Mouse (Mus musculus) large intestine, adult 2 months (tissue): ENCODE measurements at regions not wholly inside any gene's neighbourhood (a gene's known extent, or its start where the extent isn't known, plus 50 kb on each side); places are given as distances from the start of the nearest gene placed in this dataset.

Source experiments
- DNase-seq: peaks from one replicate; pipeline ENCODE4 v3.0.0-alpha.2; 2012; ENCODE audit warnings: low read depth, low spot score
- WGBS: fragments of 180-500 bp; shearing (Covaris S2); methylation state at CpG from one replicate; pipeline ENCODE4 v1.1.7; 2018; 5-methylcytosine and 5-hydroxymethylcytosine counted together

DNA sequence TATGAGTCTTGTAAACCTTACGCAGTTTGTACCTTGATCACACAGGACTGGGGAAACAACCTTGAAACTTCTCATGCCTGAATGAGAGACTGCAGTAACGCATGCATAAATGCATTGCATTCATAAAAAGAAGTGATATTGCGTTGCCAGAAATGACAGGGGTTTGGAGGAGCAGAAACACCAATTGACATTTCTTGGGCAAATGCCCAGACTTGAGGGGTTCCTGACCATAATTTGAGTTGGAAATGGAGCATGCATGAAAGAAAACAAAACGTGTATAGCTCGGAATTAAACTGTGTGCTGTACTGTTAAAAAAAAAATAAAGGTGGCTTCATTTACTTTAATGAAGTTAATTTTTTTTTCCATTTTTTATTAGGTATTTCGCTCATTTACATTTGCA, 122.4 kb upstream of the Rmdn2 start:
- DNase-seq: no peak
- WGBS: 76% methylated on average over 6 of the region's 6 CpGs

DNA sequence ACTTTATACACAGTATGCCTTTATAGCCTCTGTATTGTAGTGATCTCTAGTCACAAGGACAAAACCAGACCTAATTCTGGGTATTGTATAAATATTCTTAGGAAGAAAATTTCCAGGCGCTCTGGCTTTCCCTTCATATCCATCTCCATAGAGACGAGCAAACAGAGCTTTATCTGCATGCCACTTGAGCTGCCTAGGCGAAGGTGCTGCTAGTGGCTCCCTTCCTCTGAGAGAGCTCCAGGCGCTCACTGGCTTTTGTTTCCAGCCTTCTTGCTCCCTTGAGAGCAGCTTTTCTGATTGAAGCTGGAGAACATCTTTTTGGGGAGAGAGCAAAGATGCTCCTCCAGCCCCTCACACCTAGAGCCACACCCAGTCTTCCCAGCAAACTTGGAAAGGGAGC, 114.0 kb upstream of the Rmdn2 start:
- no peak for DNase-seq
- WGBS: 67% methylated on average over 4 of the region's 4 CpGs

GRCm38 (mm10) chr17:79498321-79498720, 113.3 kb upstream of the Rmdn2 start:
- 91% methylated on average over 9 of the region's 9 CpGs for WGBS
- DNase-seq: no peak

DNA sequence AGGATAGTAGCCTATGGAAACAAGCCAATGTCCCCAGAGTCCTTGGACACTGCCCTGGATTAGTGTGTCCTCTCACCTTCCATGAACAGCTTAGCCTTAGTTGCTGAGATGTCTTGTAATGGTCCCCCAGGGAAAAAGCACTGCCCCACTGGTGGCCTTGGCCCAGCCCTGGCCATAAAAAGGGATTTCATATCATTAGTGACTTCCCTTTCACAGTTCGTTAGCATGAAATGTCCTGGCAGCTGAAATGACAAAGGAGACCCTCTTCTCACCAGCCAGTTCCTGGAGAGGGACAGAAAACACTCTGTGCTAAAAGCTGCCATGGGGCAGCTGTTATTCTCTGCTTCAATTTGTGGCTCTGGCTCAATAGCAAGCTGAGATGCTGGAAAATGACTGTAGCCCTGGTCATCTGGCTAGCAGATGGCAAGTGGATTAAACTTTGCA, 110.6 kb upstream of the Rmdn2 start:
- no peak for DNase-seq
- 34% methylated on average over 1 of the region's 1 CpGs for WGBS

- no peak for DNase-seq
- 47% methylated on average over 2 of the region's 2 CpGs for WGBS
These were observed 109.7 kb upstream of the Rmdn2 start for GRCm38 (mm10) chr17:79501926-79502325.

GRCm38 (mm10) chr17:79503037-79503436, 108.6 kb upstream of the Rmdn2 start:
- no peak for DNase-seq
- 87% methylated on average over 2 of the region's 2 CpGs for WGBS

DNA sequence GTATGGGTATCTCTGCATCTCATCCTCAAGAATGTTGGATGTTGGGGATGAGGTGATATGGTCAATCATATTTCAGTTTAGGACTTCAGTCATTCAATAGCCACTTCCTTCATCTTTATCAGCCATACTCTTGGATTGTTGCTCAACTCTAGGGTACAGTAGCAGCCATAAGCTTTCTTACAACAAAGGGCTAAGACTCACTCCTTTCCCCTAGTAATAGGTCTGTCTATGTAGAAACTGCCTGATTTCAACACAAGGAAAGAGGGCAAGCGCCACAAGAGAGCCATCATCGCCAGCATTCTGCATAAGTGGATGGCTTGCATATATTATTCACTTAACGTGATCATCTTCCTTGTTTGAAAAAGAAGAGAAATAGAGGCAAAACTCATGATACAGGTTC, 107.5 kb upstream of the Rmdn2 start:
- WGBS: 85% methylated on average over 3 of the region's 3 CpGs
- no peak for DNase-seq

DNA sequence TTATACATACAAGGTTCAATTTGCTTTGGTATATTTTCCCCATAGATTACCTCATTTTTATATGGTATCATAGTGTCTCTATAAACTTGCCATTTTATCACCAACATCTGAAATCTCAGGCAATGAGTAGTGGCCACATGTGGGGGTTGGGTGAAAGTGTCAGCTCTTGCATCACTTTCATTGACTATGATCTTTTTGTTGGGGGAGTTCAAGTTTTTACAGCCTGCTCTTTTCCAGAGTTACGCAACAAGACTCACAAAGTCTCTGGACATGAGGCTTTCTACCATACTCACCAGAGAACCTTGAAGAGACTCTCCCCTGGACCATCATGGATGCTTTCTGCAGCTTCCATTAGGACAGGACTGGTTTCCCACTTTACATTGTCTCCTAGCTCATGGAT, 106.1 kb upstream of the Rmdn2 start:
- WGBS: 64% methylated on average over 1 of the region's 1 CpGs
- DNase-seq: no peak

DNA sequence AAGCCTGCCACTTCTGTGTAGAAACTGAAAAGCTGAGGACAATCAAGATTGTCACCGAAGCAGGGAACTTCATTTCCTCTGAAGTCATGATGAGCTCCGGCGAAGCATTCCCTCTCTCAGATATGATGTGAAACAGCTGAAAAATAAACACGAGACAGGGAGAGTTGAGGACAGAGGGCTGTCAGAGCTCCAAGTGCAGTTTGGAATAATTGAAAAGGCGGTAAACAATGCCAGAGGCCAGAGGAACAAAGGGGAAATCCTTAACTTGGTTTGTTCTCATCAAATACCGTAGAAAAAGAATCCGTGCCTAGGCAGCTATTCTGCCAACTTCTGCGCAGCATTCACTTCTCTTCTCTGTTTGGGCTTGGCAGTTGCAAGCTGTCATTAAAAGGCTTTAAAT, 102.4 kb upstream of the Rmdn2 start:
- WGBS: 59% methylated on average over 8 of the region's 8 CpGs

DNA sequence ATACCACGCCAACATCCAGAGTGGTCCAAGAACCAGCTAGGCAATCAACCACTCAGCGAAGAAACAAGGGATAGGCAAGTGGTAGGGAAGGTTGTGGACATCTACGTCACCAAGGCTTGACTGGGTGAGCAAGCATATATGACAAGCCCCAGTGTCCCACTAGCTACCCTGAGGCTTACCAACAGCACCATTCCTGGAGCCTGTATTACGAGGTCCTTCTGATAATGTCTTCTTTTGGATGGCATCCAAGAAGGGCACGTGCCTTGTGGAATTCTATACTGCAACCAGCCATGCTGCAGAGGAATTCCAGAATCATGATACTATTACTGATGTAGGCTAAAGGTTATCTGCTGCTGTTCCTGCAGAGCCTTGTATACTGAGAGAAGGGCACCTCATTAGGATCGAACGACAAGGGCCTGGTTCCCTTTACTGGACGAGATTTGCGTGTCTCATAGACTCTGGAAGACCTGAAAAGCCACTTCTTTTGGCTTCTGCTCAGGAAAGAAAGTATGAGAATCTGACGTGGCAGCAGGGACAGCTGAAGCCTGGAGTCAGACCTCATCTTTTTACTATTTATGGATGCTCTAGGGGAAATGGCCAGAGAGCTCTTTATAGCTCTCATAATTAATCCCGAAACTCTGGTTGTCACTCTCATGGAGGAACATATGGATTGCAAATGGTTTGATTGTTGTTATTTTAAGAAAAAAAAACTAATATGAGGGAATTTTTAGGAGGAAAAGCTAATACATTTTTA, 101.5 kb upstream of the Rmdn2 start:
- WGBS: 62% methylated on average over 11 of the region's 11 CpGs

More for the DNA sequence above, 102.4 kb upstream of the Rmdn2 start:
- DNase-seq: no peak

DNA sequence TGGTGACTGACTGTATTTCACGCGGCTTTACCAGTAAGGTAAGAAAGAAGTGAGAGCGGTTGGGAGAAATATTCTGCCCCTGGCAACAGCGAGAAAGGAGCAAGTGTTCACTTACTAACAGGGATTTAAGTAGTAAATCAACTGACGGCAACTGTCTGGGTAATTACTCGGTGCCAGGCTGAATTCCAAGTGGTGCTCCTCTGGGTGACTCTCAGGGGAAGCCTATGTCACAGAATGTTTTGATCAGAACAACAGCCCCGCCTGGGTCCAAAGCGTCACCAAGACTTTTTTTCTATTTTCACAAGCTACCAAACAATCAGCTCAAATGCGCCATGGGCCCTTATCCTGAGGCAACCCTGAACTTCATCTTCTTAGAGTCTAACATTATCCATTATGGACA, 100.4 kb upstream of the Rmdn2 start:
- WGBS: 68% methylated on average over 9 of the region's 9 CpGs
- DNase-seq: no peak

More for the DNA sequence above, 101.5 kb upstream of the Rmdn2 start:
- no peak for DNase-seq

DNA sequence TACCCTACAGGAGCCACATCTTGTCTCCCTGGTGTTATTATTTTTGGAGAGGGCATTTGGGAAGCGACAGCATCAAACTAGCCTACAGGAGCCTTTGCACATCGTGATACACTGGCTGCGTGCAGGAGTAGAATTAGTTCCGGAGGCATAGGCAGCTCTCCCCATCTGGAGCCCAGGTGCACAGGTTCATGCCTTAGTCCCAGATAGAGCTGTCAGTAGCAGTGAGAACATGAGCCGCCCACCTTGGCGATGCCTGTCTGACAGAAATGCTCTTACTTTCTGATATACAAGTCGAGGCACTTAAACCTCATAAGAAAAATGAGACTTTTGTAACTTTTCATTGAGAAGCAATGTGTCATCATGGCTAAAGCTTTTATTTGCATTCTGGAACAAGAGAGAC, 97.6 kb upstream of the Rmdn2 start:
- WGBS: 86% methylated on average over 7 of the region's 7 CpGs
- DNase-seq: no peak

- no peak for DNase-seq
- 58% methylated on average over 3 of the region's 3 CpGs for WGBS
These were observed 93.5 kb upstream of the Rmdn2 start for GRCm38 (mm10) chr17:79518185-79518584.

- no peak for DNase-seq
- WGBS: 66% methylated on average over 5 of the region's 5 CpGs
These were observed 93.0 kb upstream of the Rmdn2 start for GRCm38 (mm10) chr17:79518696-79519095.

GRCm38 (mm10) chr17:79519356-79519755, 92.3 kb upstream of the Rmdn2 start:
- 57% methylated on average over 4 of the region's 4 CpGs for WGBS
- DNase-seq: no peak

GRCm38 (mm10) chr17:79520283-79520682, 91.4 kb upstream of the Rmdn2 start:
- DNase-seq: no peak
- 81% methylated on average over 5 of the region's 5 CpGs for WGBS

DNA sequence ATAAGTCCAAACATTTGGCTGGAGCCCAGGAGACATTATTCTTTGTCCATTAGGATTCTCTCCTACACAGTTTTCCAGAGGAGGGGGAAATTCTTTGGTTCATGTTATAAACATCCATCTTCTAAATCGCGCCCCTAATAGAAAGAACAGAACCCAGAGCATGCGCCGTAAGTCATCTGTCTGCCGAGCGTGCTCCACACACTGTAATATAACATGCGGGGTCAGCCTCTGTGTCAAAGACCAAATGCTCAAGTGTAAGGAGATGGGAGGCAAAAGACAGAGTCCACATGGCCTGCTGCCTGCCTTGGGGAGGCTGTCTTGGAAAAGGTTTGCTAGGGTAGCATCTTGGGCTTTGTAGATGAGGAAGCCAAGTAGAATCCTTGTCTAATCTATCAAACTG, 90.0 kb upstream of the Rmdn2 start:
- 78% methylated on average over 7 of the region's 7 CpGs for WGBS
- no peak for DNase-seq

DNA sequence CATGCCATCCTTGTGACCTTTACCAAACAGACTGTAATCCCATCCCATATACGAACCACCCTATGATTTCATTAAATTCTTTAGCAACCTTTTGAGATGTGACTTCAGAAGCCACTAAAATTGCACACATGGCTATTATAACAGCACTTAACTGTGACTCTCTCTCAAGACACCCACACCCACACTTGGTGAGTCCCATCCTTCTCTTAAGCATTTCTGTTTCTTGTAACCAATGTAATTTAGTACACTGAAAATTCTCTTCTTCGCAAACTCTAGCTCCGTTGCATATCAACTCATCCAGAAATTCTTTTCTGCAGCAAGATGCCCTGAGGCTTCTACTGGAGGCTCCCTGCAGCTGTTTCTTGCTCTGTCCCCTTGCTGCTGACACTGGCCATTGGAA, 88.4 kb upstream of the Rmdn2 start:
- no peak for DNase-seq
- 89% methylated on average over 3 of the region's 3 CpGs for WGBS

DNA sequence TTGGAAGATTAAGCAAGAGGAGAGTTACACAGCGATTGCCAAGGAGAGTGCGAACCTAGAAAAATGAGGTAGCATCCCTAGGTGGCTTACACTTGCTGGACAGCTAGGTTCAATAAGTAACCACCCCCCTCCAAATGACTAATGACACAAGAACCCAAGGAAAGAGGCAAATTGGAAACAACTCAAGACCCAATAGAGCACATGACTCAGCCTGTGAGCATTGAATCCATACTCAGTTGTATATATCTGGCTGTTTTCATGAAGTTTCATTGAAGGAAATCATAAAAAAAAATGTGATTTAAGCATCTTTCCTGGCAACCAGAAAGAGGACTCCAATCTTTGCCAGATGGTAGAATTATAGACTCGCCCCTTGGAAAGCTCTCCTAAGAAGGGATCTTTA, 84.3 kb upstream of the Rmdn2 start:
- DNase-seq: no peak
- 91% methylated on average over 3 of the region's 3 CpGs for WGBS

DNA sequence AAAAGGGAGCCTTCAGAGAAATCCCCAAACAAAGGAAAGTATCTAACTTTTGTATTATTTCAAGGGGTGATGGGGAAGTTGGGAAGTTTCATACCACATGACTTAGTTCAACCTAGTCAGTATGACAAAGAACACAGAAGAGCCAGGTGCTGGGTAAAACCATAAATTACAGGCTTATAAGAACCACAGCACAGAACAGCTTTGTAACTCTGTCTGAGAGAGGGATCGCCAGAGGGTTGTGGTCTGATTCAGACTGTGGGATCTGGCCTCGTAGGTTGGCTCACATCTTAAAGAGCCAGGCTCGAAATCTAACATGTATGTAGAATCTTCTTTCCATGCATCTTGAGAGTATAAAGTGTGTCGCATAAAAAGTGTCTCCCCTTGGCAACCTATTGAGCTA, 75.1 kb upstream of the Rmdn2 start:
- 69% methylated on average over 4 of the region's 4 CpGs for WGBS
- no peak for DNase-seq

- 31% methylated on average over 4 of the region's 4 CpGs for WGBS
These were observed 72.9 kb upstream of the Rmdn2 start for GRCm38 (mm10) chr17:79538789-79539188.

GRCm38 (mm10) chr17:79540038-79540437, 71.6 kb upstream of the Rmdn2 start:
- no peak for DNase-seq
- WGBS: 67% methylated on average over 1 of the region's 1 CpGs

More at GRCm38 (mm10) chr17:79538789-79539188, 72.9 kb upstream of the Rmdn2 start:
- DNase-seq: no peak
